Mouse (Mus musculus): ENCODE data around the gene Tmem8b. TPM values are rescaled to one million over a fixed set of nuclear protein-coding genes. Genes with fewer than 3 reads are reported as not detected.
A peak's percentile ranks its signal among the peaks of the same experiment; 100 is the strongest.

The Tmem8b gene
- 2.2 and 3.4 TPM in 2 replicates for polyA plus RNA-seq (2016; fragmentation: Nextera tagmentation; extraction: Ambion mirVana)

DNA sequence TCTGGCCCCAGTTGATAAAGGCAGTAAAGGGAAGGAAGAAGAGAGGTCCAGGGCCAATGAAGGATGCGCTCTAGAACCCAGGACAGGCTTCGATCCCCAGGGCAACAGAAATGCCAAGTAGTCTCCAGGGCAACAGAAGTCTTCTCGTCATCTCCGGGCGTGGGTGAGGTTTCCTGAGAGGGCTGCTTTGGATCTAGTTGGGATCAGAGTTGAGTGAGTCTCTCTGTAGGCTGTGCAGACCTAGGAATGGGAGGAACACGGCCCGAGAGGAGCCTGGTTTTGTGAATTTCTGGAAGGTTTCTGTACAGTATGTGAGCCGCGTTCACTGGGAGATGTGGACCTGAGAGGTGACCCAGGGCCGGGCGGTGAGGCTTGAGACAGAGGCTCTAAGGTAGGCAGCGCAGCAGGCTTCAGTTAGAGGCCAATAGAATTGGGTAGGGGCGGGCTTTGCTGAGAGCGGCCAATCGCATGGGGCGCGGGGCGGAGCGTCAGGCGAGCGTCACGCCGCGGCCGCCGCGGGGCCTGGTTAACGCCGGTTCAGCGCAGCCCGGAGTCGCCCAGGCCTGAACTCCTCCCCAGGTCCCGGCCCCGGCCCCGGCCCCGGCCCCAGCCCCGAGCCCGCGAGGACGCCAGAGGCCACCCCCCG lies at the start of gene Tmem8b, which contains the start of gene Fam221b:
TSS of gene Tmem8b (plus strand) at position 190 of the 646 bp plus-strand sequence.
TSS of gene Fam221b (minus strand) at position 364 of the 646 bp plus-strand sequence.
- H3K4me1 ChIP-seq: peaks cover 18% of the 10 kb centered on the region
- 4% methylated on average over 41 of the region's 41 CpGs for WGBS
- peak; percentile 91 for DNase-seq (ENCODE audit: low spot score)
- H3K27ac ChIP-seq: peak within 1 kb of the TSS; percentile 93
- H3K9me3 ChIP-seq (replicated peaks): no peaks in the 10 kb centered on the region
- peak within 1 kb of the TSS; percentile 88 for H3K4me3 ChIP-seq
- peaks cover 57% of the 10 kb centered on the region for H3K27me3 ChIP-seq (ENCODE audit: low read depth, poor library complexity, severe bottlenecking)
- H3K36me3 ChIP-seq: no peaks in the 10 kb centered on the region

DNA sequence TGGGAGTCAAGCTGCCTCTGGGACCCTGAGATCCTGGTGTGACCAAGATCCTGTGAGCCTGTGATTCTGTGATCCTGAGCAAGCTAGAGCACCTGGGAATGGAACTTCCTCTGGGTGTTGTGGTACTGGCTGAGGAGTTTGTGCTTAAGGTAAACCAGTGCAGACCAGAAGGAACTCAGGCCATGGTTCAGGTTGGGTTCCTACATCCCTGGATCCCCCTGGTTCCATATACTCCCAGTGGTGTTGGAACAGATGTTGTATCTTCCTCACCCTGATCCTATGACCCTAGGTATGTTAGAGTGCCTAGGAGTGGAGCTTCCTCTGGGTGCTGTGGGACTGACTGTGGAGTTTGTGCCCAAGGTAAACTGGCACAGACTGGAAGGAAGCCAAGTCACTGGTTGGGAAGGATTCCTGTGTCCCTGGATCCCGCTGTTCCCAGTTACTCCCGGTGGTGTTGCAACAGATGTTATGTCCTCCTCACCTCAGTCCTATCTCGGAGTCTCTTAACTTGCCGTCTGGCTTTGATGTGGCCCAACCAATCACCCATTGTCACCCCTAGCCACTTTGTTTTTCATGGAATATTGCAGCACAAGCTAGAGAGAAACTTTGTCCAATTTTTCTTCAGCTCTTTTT lies 48.5 kb upstream of the Tmem8b start:
- H3K36me3 ChIP-seq: no peaks in the 10 kb centered on the region
- H3K27ac ChIP-seq: no peak overlapping the region
- H3K4me1 ChIP-seq: no peaks in the 10 kb centered on the region
- H3K9me3 ChIP-seq (replicated peaks): peaks cover 3% of the 10 kb centered on the region
- H3K4me3 ChIP-seq: no peak overlapping the region
- H3K27me3 ChIP-seq (ENCODE audit: low read depth, poor library complexity, severe bottlenecking): no peaks in the 10 kb centered on the region
- WGBS: 74% methylated on average over 4 of the region's 4 CpGs
- DNase-seq (ENCODE audit: low spot score): no peak

DNA sequence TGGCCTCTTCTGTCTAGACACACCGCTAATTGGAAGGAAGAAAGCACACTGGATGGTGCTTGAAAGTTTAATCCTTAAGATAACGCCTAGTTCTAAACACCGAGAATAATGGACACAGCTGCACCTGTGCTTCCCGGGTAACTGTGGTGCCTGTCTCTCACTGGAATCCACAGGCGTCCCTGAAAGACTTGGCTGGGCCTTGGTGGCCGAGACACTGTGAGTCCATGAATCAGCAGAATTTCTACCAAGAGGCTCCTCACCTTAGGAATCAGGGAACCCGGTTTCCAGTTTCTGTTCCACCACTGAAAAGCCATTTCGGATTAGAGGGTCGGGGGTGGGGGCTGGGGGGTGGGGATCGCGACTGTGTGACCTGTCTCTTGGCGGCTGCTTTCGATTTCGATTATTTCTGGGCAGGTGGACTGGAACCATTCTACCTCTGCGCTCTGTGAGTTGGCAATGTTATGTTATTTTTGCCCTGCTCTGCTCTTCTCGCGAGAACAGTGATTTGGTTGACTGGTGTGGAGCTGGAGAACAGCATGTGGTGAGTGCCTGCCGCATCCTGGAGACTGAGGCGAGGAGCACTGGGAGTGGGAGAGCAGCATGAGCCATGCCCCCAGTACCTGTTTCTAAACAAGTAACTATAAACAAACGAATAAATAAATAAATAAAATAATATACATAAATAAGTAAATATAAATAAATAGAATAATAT lies 39.5 kb upstream of the Tmem8b start:
- DNase-seq (ENCODE audit: low spot score): peak; percentile 32
- H3K36me3 ChIP-seq: no peaks in the 10 kb centered on the region
- 48% methylated on average over 20 of the region's 20 CpGs for WGBS

DNA sequence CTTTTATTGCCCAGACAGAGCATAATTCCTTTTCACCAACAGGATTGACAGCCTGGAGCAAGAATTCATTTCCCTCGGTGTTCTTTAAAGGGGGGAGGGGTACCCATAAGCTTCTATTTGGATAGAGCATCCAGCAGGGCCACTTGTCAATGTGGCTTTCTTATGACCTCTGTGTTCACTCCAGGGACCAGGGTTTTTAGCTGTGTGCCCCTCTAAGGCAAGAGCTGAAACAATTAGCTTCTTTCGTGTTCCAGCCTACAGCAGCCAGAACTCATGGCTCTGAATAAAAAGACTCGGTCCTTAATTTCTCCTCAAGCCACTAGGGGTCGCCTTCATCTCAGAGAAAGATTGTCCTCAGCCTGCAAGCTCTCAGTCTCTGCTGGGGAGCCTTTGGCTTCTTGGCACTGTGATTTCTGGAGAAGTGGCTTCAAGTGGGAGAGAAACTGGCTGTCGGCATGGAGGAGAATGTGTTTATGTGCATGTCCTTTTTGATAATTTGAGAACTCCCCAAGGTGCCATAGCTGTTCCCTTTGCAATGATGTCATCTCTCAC lies 38.7 kb upstream of the Tmem8b start:
- H3K4me3 ChIP-seq: 0 out of 2 replicates have a peak overlapping the region, but pooled peaks have one; percentile 10
- peak; percentile 74 for DNase-seq (ENCODE audit: low spot score)
- peaks cover 5% of the 10 kb centered on the region for H3K9me3 ChIP-seq (replicated peaks)
- WGBS: 9% methylated on average over 5 of the region's 5 CpGs
- H3K36me3 ChIP-seq: no peaks in the 10 kb centered on the region
- H3K27ac ChIP-seq: no peak overlapping the region
- peaks cover 28% of the 10 kb centered on the region for H3K27me3 ChIP-seq (ENCODE audit: low read depth, poor library complexity, severe bottlenecking)
- H3K4me1 ChIP-seq: peaks cover 32% of the 10 kb centered on the region

More for the DNA sequence above, 39.5 kb upstream of the Tmem8b start:
- Histone ChIP-seq H3K4me3 (no peak overlapping the region), H3K9me3 (replicated peaks) (peaks cover 7% of the 10 kb centered on the region), H3K27ac (no peak overlapping the region), H3K4me1 (peaks cover 32% of the 10 kb centered on the region), H3K27me3 (ENCODE audit: low read depth, poor library complexity, severe bottlenecking) (peaks cover 28% of the 10 kb centered on the region)

DNA sequence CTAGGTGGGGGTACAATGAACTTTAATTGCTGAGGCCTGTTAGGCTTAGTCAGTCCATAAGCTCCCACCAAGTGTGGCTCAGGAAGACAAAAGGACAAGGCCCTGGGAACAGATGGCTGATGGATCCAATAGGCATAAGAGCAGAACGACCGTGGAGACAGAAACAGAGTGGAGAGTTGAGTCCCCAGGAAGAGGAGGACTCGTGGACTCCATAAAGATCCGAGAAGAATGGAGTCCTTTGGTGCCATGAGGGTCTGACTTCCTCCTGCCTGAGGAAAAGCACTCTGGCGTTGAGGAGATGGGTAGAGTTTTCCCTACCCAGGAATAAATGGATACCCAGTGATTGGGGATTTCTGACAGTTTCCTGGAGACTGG lies 38.1 kb upstream of the Tmem8b start:
- Histone ChIP-seq H3K4me1 (peaks cover 32% of the 10 kb centered on the region), H3K9me3 (replicated peaks) (no peaks in the 10 kb centered on the region), H3K27me3 (ENCODE audit: low read depth, poor library complexity, severe bottlenecking) (peaks cover 28% of the 10 kb centered on the region), H3K36me3 (no peaks in the 10 kb centered on the region), H3K4me3 (peak overlapping the region; percentile 78), H3K27ac (peak overlapping the region; percentile 90; the same call in 1 of the 2 replicates)
- 24% methylated on average over 5 of the region's 5 CpGs for WGBS
- no peak for DNase-seq (ENCODE audit: low spot score)

DNA sequence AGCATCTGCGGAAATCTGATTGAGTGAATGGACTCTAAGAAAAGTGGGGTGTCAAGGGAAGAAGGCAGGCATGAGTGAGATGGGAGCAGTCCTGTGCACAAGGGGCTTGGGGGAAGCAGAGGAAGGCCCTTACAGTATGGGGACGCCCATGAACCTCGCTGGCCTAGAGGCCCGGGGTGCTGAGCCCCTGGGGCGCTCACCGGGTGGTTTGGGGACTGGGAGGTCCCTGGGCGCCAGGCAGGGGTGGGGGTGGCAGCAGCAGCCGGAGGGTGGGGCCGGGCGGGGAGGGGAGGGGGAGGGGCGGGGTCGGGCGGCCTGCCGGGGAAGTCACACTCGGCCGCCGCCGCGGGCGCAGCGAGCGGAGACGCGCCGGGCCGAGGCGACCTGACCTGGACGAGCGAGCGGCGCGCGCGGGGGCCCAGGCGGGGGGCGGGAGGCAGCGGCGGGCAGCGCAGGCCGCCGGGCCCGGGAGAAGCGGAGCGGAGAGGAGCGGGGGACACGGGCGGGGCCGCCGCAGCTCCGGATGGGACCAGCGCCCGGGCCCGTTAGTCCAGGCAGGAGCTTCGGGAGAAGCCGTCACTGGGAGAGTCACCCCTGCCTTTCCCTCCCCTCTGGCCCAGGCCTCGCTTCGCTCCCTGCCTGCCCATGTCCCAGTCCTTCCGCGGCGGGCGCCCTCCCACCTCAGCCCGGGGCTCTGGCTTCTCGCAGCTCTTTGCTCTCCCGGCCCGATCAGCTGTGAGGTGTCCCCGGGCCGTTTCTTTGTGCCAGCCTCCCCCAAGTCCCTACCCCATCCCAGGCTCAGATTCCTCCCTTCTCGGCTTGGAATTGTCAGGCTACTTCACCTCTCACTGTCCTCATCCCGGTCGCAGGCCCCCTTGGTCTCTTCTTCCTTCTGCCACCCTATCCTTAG lies 37.5 kb upstream of the Tmem8b start, which contains the start of gene Npr2:
TSS of gene Npr2 (plus strand) at position 890 of the 910 bp plus-strand sequence.
- H3K27me3 ChIP-seq (ENCODE audit: low read depth, poor library complexity, severe bottlenecking): peaks cover 28% of the 10 kb centered on the region
- WGBS: 1% methylated on average over 49 of the region's 70 CpGs
- peak; percentile 67 for DNase-seq (ENCODE audit: low spot score)
- H3K4me3 ChIP-seq: peak within 1 kb of the TSS; percentile 78
- H3K36me3 ChIP-seq: no peaks in the 10 kb centered on the region
- no peaks in the 10 kb centered on the region for H3K9me3 ChIP-seq (replicated peaks)
- H3K4me1 ChIP-seq: peaks cover 32% of the 10 kb centered on the region
- H3K27ac ChIP-seq: peak within 1 kb of the TSS; percentile 90

DNA sequence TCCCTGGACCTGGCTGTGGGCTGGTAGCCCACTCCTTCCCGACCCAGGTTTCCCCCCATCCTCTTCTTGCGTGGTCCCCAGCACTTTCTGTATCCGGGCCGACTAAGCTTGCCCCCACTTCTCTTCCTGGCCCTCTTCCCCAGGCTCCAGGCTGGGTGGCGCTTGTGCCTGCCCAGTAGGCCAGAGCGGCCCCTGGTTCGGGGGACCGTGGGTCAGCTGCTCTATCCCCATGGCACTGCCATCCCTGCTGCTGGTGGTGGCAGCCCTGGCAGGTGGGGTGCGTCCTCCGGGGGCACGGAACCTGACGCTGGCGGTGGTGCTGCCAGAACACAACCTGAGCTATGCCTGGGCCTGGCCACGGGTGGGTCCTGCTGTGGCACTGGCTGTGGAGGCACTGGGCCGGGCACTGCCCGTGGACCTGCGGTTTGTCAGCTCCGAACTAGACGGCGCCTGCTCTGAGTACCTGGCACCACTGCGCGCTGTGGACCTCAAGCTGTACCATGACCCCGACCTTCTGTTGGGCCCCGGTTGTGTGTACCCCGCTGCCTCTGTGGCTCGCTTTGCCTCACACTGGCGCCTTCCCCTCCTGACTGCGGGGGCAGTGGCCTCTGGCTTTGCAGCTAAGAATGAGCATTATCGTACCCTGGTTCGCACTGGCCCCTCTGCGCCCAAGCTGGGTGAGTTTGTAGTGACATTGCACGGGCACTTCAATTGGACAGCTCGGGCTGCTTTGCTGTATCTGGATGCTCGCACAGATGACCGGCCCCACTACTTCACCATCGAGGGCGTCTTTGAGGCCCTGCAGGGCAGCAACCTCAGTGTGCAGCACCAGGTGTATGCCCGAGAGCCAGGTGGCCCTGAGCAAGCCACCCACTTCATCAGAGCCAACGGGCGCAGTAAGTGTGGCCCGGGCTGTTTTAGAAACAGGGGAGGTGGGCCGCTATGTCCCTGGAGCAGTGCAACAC lies 36.5 kb upstream of the Tmem8b start:
- Histone ChIP-seq H3K9me3 (replicated peaks) (no peaks in the 10 kb centered on the region), H3K36me3 (no peaks in the 10 kb centered on the region), H3K4me1 (peaks cover 32% of the 10 kb centered on the region), H3K27ac (peak overlapping the region; percentile 90), H3K27me3 (ENCODE audit: low read depth, poor library complexity, severe bottlenecking) (peaks cover 28% of the 10 kb centered on the region), H3K4me3 (peak overlapping the region; percentile 78)
- 42% methylated on average over 42 of the region's 42 CpGs for WGBS
- DNase-seq (ENCODE audit: low spot score): no peak

DNA sequence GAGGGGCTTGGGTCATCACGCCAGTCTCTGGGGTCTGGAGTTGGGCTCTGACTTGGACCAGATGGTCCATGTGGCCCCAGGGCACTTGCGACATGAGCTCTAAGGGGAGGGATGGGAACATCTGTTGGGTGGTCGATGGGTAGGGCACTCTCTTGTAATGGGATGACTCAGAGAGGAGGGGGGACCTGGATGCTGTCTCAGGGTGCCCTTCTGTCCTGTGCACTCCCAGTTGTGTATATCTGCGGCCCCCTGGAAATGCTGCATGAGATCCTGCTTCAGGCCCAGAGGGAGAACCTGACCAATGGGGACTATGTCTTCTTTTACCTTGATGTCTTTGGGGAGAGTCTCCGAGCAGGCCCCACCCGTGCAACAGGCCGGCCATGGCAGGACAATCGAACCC lies 35.5 kb upstream of the Tmem8b start:
- Histone ChIP-seq H3K4me3 (no peak overlapping the region), H3K27ac (no peak overlapping the region), H3K4me1 (peaks cover 32% of the 10 kb centered on the region), H3K36me3 (no peaks in the 10 kb centered on the region), H3K9me3 (replicated peaks) (no peaks in the 10 kb centered on the region), H3K27me3 (ENCODE audit: low read depth, poor library complexity, severe bottlenecking) (peaks cover 28% of the 10 kb centered on the region)
- 74% methylated on average over 8 of the region's 8 CpGs for WGBS
- DNase-seq (ENCODE audit: low spot score): peak; percentile 27

DNA sequence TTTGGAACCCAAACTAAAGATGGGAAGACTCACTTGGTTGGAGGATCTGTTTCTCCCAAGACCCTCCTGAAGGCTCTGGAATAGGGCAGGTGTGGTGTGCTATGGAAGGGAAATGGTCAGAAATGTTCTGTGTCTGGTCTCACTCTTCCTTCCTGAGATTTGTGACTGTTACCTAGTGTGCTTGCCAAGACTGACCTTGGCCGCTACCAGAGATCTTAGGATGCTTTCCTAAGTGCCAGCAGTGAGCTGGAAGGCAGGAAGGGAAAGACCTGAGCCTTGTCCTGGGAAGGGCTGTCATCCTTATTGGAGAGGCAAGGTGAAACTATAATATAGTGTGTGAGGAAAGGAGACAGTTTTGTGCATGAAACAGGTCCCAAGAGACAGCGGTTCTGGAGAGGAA lies 35.0 kb upstream of the Tmem8b start:
- 89% methylated on average over 2 of the region's 2 CpGs for WGBS
- Histone ChIP-seq H3K27ac (no peak overlapping the region), H3K4me3 (no peak overlapping the region), H3K27me3 (ENCODE audit: low read depth, poor library complexity, severe bottlenecking) (peaks cover 28% of the 10 kb centered on the region), H3K9me3 (replicated peaks) (no peaks in the 10 kb centered on the region), H3K36me3 (no peaks in the 10 kb centered on the region), H3K4me1 (peaks cover 32% of the 10 kb centered on the region)
- DNase-seq (ENCODE audit: low spot score): peak; percentile 25

DNA sequence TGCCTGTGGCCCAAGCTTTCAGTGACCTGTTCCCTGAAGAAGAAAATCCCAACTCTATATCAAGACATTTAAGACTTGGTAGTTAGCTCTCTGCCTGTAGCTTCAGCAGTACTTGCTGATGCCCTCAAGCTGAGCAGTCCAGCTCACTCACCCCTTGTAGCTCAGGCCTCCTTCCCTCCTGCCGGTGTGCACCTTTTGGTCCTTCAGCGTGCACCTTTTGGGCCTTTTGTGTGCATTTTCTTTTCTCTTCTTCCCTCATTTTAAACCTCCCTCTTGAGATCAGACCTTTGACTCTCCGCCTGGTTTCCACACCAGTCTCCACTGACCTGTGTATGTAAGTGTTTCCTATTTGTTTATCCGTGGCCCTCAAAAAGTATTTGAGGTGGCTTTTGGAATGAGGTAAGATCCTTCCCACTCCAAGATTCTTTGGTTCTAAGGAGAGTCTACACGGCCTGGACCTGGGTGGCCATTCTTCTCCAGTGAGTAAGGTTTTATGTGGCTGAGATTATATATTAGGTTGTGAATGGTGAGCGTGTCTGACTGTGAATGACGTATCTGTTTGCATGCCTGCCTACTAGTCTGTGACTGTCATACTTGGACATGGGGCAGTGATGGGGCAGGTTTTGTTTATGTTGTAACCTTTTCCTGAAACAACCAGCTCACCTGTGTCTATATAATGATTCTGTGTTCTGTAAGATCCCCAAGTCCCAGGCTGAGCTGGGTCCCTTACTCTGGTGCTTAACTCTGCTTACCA lies 34.0 kb upstream of the Tmem8b start:
- Histone ChIP-seq H3K36me3 (no peaks in the 10 kb centered on the region), H3K27ac (no peak overlapping the region), H3K4me3 (no peak overlapping the region), H3K27me3 (ENCODE audit: low read depth, poor library complexity, severe bottlenecking) (peaks cover 28% of the 10 kb centered on the region), H3K9me3 (replicated peaks) (no peaks in the 10 kb centered on the region), H3K4me1 (peaks cover 31% of the 10 kb centered on the region)
- DNase-seq (ENCODE audit: low spot score): peak; percentile 21
- 86% methylated on average over 7 of the region's 7 CpGs for WGBS

DNA sequence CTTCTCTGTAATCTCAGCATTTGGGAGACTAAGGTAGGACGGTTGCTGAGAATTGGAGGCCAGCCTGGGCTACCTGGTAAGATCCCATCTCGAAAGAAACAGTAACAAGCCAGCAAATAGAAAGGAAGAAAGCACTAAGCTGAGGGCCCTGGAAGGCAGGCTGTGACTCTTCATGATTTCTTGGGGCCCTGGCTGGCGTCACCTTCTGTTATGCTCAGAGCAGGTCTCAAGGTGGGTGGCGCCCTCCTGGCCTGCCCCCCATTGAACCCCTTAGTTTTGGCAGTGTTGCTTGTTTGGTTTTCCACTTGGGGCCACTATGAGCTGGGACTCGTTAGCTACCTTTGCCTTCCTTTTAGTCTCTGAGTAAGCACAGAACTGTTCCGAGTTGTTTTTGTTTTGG lies 32.0 kb upstream of the Tmem8b start:
- Histone ChIP-seq H3K36me3 (no peaks in the 10 kb centered on the region), H3K4me3 (no peak overlapping the region), H3K9me3 (replicated peaks) (no peaks in the 10 kb centered on the region), H3K27ac (no peak overlapping the region), H3K27me3 (ENCODE audit: low read depth, poor library complexity, severe bottlenecking) (peaks cover 22% of the 10 kb centered on the region), H3K4me1 (peaks cover 20% of the 10 kb centered on the region)
- WGBS: 77% methylated on average over 6 of the region's 6 CpGs
- peak; percentile 19 for DNase-seq (ENCODE audit: low spot score)
